Mouse (Mus musculus) G1E (cell line): ENCODE measurements around the gene Gchfr.

ENCODE experiments used
- CTCF ChIP-seq: IDR thresholded peaks from 2 replicates; pipeline ENCODE4 v1.5.1; 2012; ENCODE audit warnings: low read depth, low read length, inconsistent platforms, mixed read lengths
- GATA1 ChIP-seq: IDR thresholded peaks from 2 replicates; pipeline ENCODE4 v1.6.1; 2012; ENCODE audit warnings: borderline replicate concordance, low read length, inconsistent platforms, mixed read lengths
- GATA2 ChIP-seq: IDR thresholded peaks from 2 replicates; pipeline ENCODE4 v1.6.1; 2012; ENCODE audit warnings: low read depth, low read length, inconsistent platforms, borderline replicate concordance
- POLR2AphosphoS5 ChIP-seq: IDR thresholded peaks from 2 replicates; pipeline ENCODE4 v1.6.1; 2012; ENCODE audit warnings: low read depth, low read length, inconsistent platforms; ENCODE audit not compliant: insufficient replicate concordance
- TAL1 ChIP-seq: conservative IDR thresholded peaks from 2 replicates; pipeline ENCODE4 v1.6.1; 2012; ENCODE audit warnings: low read depth, low read length, inconsistent platforms, mixed read lengths

DNA sequence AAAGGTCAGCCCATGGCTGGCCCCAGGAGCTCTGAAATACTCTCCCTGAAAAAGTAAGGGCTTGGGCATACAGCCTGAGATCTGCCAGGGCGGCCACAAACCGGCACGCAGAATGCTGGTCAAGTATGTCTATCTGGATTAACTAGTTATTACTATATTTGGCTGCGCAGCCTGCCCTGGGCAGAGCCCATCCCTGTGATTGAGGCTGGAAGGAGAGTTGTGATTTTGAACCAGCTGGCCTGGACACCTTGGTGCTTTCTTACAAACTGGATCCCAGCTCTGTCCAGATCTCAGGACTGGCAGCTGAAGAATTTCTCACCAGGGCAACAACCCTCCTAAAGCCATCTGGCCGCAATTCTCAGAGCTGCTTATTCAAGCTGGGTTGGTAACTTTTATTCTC, 26.6 kb downstream of the Gchfr start:
- TF ChIP-seq CTCF, result no peak
- no peak for TF ChIP-seq POLR2AphosphoS5
- no peak for TF ChIP-seq GATA1
- no peak for TF ChIP-seq TAL1
- no peak for TF ChIP-seq GATA2
